Mouse (Mus musculus): Measurements from ENCODE around the gene Nr1i3. TPM values are rescaled to one million over a fixed set of nuclear protein-coding genes. Genes with fewer than 3 reads are reported as not detected.

Nr1i3 gene
- polyA plus RNA-seq, 1 experiment: not detected

DNA sequence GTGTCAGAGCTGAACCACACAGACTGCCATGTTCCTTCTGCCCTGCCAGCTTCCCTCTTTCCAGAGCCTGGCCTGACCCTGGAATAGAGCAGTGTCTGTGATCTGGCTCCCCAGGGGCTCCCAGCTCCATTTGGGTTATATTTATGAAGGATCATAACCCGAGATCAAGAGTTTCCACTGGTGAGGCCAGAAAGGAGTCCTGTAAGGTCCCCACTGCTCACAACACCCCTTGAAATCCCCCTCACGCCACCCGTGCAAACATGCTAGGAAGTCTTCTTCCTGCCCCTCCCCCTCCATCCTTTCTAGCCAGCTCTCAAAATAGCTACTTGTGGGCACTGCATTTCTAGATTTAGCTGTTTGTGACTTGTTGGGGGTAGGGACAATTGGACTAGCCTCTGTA, 30.1 kb upstream of the Nr1i3 start:
- Histone ChIP-seq H3K27ac (ENCODE audit: insufficient read depth, low read length) (no peak overlapping the region), H3K4me3 (ENCODE audit: insufficient read depth, low read length) (no peak overlapping the region), H3K4me1 (ENCODE audit: control insufficient read depth, insufficient read depth, low read length) (peaks cover 3% of the 10 kb centered on the region; the same call in 1 of the 2 replicates)
- no peak for TF ChIP-seq CTCF (IDR thresholded peaks at IDR 0.05; ENCODE audit: borderline replicate concordance, insufficient read depth, low read length)
- no peak for TF ChIP-seq POLR2A (IDR thresholded peaks at IDR 0.05; ENCODE audit: low read depth, low read length)

DNA sequence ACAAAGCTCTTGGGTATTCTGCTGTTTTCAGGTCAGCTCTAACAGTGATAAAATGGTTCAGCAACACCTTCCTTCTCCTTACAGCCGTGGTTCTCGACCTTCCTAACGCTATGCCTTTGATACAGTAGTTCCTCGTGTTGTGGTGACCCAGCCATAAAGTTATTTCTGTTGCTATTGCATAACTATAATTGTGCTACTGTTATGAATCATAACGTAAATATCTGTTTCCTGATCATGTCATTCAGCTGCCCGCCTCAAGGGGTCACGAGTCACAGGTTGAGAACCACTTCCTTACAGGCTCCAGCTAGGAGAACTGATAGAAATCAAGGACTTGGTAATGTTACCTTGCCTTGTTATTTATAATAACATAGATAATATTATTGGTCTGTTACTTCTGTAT, 29.5 kb upstream of the Nr1i3 start:
- Histone ChIP-seq H3K27ac (ENCODE audit: insufficient read depth, low read length) (no peak overlapping the region), H3K4me1 (ENCODE audit: control insufficient read depth, insufficient read depth, low read length) (peaks cover 3% of the 10 kb centered on the region; the same call in 1 of the 2 replicates), H3K4me3 (ENCODE audit: insufficient read depth, low read length) (no peak overlapping the region)
- TF ChIP-seq CTCF (IDR thresholded peaks at IDR 0.05; ENCODE audit: borderline replicate concordance, insufficient read depth, low read length) (no peak), POLR2A (IDR thresholded peaks at IDR 0.05; ENCODE audit: low read depth, low read length) (no peak)

DNA sequence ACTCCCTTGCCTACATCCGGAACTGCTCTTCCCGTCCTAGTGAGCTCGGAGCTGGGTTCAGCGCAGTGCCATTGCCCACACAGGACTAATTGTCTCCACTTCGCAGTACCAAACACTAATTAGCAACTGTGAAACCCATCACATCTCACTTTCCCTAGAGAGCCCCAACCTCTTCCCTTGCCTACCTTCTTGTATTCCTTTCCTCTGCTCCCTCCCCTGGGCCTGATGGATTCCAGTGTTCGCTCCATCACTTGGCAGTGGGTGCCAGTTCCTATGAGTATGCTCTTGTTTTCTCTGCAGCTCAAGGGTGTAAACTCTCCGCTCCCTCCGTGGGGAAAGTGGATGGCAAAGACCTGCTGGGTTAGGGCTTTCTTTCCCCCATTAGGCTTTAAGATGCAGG, 28.1 kb upstream of the Nr1i3 start:
- Histone ChIP-seq H3K4me3 (ENCODE audit: insufficient read depth, low read length) (no peak overlapping the region), H3K4me1 (ENCODE audit: control insufficient read depth, insufficient read depth, low read length) (peaks cover 7% of the 10 kb centered on the region; the same call in 1 of the 2 replicates), H3K27ac (ENCODE audit: insufficient read depth, low read length) (no peak overlapping the region)
- TF ChIP-seq CTCF (IDR thresholded peaks at IDR 0.05; ENCODE audit: borderline replicate concordance, insufficient read depth, low read length) (no peak), POLR2A (IDR thresholded peaks at IDR 0.05; ENCODE audit: low read depth, low read length) (no peak)

DNA sequence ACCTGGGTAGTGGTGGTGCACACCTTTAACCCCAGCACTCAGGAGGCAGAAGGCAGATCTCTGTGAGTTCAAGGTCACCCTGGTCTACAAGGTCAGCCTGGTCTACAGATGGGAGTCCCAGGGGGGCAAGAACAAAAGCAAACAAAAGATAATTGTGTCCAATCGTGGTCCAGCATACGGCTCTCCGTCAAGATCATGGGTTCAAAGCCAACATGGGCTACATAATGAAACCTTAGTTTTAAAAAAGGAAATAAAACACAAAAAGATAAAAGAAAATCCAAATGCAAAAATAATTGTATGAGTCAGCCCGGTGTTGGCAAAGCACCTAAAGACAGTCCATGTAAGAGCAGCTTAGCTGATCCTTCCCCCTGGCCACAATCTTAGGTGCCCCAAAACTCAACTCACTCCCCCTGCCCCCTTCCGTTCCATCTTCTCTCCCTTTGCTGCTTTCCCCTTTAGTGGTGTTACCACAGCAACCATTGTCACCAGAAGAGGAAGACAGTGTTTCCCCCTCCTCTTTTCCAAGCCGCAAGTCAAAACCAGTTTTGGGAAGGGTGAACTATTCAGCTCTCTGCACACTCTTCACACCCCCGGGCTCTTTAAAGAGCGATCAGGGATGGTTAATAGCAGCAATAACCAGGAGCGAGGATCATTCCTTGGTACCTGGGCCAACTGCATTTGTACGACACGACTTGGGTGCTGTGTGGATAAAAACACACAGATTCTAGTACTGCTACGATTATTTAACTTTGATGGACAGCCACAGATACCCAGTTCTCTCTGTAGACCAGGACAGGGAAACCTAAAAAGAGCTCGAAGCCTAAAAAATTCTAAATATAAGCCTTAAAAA, 25.7 kb upstream of the Nr1i3 start:
- no peak for TF ChIP-seq CTCF (IDR thresholded peaks at IDR 0.05; ENCODE audit: borderline replicate concordance, insufficient read depth, low read length)
- no peak for TF ChIP-seq POLR2A (IDR thresholded peaks at IDR 0.05; ENCODE audit: low read depth, low read length)
- H3K4me1 ChIP-seq (ENCODE audit: control insufficient read depth, insufficient read depth, low read length): peaks cover 7% of the 10 kb centered on the region; the same call in 1 of the 2 replicates
- no peak overlapping the region for H3K27ac ChIP-seq (ENCODE audit: insufficient read depth, low read length)
- no peak overlapping the region for H3K4me3 ChIP-seq (ENCODE audit: insufficient read depth, low read length)

DNA sequence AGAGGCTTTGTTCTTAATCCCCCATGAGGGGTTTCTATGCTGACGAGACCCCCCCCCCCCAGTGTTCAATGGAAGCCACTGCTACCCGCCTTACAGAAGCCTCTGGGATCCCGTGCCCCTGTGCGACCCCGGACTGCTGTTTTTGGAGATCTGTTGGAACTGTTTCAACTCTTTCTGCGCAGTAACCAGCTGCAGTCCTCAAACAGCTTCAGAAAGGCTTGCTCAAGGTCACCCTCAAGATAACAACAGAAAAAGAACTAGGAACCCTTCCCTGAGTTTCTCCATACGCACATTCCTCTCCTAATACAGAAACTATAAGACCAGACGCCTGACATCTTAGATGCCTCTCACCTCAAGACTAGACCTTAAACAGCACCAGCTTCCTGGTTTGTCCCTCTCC, 24.7 kb upstream of the Nr1i3 start:
- no peak overlapping the region for H3K4me3 ChIP-seq (ENCODE audit: insufficient read depth, low read length)
- TF ChIP-seq POLR2A (IDR thresholded peaks at IDR 0.05; ENCODE audit: low read depth, low read length) (no peak), CTCF (IDR thresholded peaks at IDR 0.05; ENCODE audit: borderline replicate concordance, insufficient read depth, low read length) (no peak)
- peak overlapping the region; percentile 31; the same call in 1 of the 2 replicates for H3K27ac ChIP-seq (ENCODE audit: insufficient read depth, low read length)
- H3K4me1 ChIP-seq (ENCODE audit: control insufficient read depth, insufficient read depth, low read length): peaks cover 7% of the 10 kb centered on the region; the same call in 1 of the 2 replicates

DNA sequence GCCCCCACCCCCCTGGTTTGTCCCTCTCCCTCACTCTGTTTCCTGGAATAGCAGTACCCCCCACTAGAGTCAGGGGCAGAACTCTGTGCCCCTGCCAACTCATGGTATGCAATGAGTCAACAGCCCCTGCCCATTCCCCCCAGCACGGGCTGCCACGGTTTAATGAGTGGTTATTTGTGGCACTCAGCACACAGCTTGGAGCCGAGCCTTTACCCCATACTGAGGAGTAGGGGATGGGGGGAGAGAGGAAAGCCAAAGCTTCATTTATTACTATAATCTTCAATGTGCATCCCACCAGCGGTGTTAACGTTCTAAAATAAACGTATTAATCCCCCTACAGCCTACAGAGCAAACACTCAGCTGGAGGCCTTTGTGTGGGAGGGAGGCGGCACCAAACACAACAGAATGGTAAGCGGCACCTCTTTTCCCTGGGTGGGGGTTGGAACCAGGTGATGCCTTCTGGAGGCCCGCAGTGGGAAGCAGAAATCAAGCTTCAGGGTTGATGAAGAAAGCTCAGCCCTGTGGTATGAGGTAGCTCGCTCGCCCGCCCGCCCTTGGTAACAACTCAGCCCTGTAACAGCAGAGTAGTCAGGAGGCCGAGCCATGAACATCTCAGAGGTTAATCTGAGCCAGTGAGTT, 24.2 kb upstream of the Nr1i3 start:
- H3K4me3 ChIP-seq (ENCODE audit: insufficient read depth, low read length): no peak overlapping the region
- peak overlapping the region; percentile 31; the same call in 1 of the 2 replicates for H3K27ac ChIP-seq (ENCODE audit: insufficient read depth, low read length)
- TF ChIP-seq POLR2A (IDR thresholded peaks at IDR 0.05; ENCODE audit: low read depth, low read length) (no peak), CTCF (IDR thresholded peaks at IDR 0.05; ENCODE audit: borderline replicate concordance, insufficient read depth, low read length) (no peak)
- H3K4me1 ChIP-seq (ENCODE audit: control insufficient read depth, insufficient read depth, low read length): 0 out of 2 replicates have a peak, but pooled peaks cover 5% of the 10 kb centered on the region

DNA sequence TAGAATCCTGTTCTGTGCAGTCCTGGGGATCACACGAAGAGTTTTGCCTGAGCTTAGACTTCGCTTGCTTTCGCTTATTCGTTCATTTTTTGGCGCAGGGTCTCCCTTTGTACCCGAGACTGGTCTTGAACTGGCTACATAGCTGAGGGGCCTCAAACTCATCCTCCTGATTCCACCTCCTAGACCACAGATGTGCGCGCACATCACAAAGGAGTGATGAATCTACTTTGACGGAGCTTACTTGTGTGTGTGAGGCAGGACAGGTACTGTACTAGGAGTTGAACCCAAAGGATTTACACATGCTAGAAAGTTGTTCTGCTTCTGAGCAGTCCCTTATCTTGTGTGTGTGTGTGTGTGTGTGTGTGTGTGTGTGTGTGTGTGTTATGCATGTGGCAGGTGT, 22.9 kb upstream of the Nr1i3 start:
- H3K4me1 ChIP-seq (ENCODE audit: control insufficient read depth, insufficient read depth, low read length): 0 out of 2 replicates have a peak, but pooled peaks cover 5% of the 10 kb centered on the region
- no peak overlapping the region for H3K4me3 ChIP-seq (ENCODE audit: insufficient read depth, low read length)
- TF ChIP-seq POLR2A (IDR thresholded peaks at IDR 0.05; ENCODE audit: low read depth, low read length) (no peak), CTCF (IDR thresholded peaks at IDR 0.05; ENCODE audit: borderline replicate concordance, insufficient read depth, low read length) (no peak)

DNA sequence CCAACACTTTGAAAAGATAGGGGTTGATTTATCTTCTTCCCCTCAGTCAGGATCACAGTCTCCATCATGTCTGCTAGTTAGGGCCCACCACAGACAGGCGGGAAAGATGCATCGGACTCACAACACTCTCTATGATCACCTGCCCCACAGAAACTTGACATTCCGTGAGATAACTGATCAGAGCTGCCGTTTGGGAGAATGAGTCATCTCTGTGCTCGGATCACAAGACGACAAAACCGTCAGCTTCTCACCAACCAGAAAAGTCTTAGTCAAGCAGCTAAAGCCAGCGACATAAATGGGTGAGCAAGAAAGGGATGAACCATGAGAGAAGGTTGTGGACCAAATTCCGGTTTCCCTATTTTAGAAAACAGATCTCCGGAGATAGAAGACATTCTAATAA, 21.5 kb upstream of the Nr1i3 start:
- Histone ChIP-seq H3K4me3 (ENCODE audit: insufficient read depth, low read length) (no peak overlapping the region), H3K4me1 (ENCODE audit: control insufficient read depth, insufficient read depth, low read length) (0 out of 2 replicates have a peak, but pooled peaks cover 5% of the 10 kb centered on the region), H3K27ac (ENCODE audit: insufficient read depth, low read length) (no peak overlapping the region)
- TF ChIP-seq CTCF (IDR thresholded peaks at IDR 0.05; ENCODE audit: borderline replicate concordance, insufficient read depth, low read length): no peak
- no peak for TF ChIP-seq POLR2A (IDR thresholded peaks at IDR 0.05; ENCODE audit: low read depth, low read length)

More for the DNA sequence above, 22.9 kb upstream of the Nr1i3 start:
- H3K27ac ChIP-seq (ENCODE audit: insufficient read depth, low read length): no peak overlapping the region

DNA sequence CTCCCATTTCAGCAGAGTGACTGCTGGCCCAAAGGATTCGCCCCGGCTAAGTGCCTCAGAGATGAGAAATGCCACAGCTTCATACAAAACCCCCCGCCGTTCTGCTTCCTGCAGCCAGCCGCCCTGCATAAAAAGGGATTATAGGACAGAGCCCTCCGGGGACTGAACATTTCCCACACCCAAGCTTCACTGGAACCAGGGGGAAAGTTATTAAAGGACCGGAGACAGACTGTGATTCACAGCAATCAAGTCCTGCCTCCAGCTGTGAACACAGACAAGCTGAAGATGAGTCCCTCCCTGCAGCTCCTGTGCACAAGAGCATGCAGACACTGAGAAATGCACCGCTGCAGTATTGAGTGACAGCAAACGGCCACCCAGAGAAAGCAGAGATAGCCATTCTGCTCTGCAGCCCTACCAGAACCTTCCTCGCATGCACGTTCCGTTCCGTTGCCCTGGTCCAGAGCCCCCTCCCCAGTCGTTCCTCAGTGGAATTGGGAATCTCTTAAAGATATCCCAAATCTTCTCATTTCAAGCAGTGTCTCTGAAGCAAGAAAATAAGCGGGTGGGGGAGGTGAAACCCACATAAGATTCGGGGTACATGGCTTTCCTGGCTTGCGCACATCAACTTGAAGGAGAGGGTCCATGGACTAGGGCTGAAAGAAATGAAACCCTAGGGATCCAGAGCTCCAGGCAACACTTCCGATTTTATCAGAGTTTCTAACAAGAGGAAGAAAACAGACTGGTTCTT, 20.5 kb upstream of the Nr1i3 start:
- no peak for TF ChIP-seq CTCF (IDR thresholded peaks at IDR 0.05; ENCODE audit: borderline replicate concordance, insufficient read depth, low read length)
- Histone ChIP-seq H3K27ac (ENCODE audit: insufficient read depth, low read length) (no peak overlapping the region), H3K4me1 (ENCODE audit: control insufficient read depth, insufficient read depth, low read length) (0 out of 2 replicates have a peak, but pooled peaks cover 5% of the 10 kb centered on the region), H3K4me3 (ENCODE audit: insufficient read depth, low read length) (no peak overlapping the region)

All from embryonic fibroblast, embryonic 13.5 days (primary cell).